Mouse (Mus musculus) stomach, postnatal 0 days (tissue): ENCODE results near the gene Sugct.

ENCODE experiments used
- CTCF ChIP-seq: IDR thresholded peaks from 2 replicates; pipeline ENCODE4 v1.5.1; 2016; ENCODE audit warnings: antibody characterized with exemption, low read depth, mild to moderate bottlenecking, moderate library complexity
- EP300 ChIP-seq: optimal IDR thresholded peaks from 2 replicates; pipeline ENCODE3; 2016; ENCODE audit warnings: antibody characterized with exemption

DNA sequence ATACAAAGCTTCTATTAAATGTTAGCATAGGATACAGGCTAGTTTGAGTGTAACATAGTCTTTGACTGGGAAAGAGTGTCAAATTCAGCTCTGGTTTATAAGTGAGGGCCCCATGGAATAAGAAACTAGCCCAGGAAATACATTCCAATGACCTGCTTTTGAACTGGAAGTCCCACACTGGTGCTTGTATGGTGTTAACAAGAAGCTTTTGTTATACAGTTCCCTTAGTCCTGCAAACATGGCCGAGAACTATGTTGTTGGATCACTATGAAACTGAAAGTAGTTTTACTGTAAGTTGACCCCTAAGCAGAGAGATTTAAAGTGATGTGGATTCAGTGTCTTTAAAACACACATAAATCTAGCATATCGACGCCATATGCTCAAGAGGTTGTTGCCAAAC lies 657.5 kb downstream of the Sugct start:
- TF ChIP-seq CTCF (no peak), EP300 (no peak)
